Mouse (Mus musculus) embryonic fibroblast, embryonic 13.5 days (primary cell): Measurements from ENCODE around the gene Rnf150.

ENCODE experiments used
- CTCF ChIP-seq: IDR thresholded peaks from 2 replicates; pipeline ENCODE4 v1.5.1; 2011; ENCODE audit warnings: mild to moderate bottlenecking, control low read depth, low read length, moderate library complexity, borderline replicate concordance; ENCODE audit not compliant: insufficient read depth
- POLR2A ChIP-seq: IDR thresholded peaks from 2 replicates; pipeline ENCODE4 v1.6.1; 2011; ENCODE audit warnings: low read depth, mild to moderate bottlenecking, control low read depth, low read length, moderate library complexity

- no peak for TF ChIP-seq CTCF
- TF ChIP-seq POLR2A, result no peak
Observed at GRCm38 (mm10) chr8:83076621-83077020, 213.5 kb downstream of the Rnf150 start.
